In genomic region chr10:60097774-60098173, GRCm38 (mm10) we compare ENCODE assay signal across 21 mouse cellular contexts.
"Had no signal": no experiment of that assay in that cellular context is flagged by ENCODE, and none has a peak within 500 bp of the region (broad histone marks: within the 10 kb centered on the region; RNA-seq: fewer than 3 reads in every experiment).

No protein-coding gene starts in this region.

- H3K4me3 ChIP-seq: intestine, embryonic 15.5 days; limb, embryonic 10.5 days; limb, embryonic 13.5 days; liver, embryonic 12.5 days; liver, embryonic 15.5 days; lung, embryonic 15.5 days; megakaryocyte, embryonic 14.5 days; midbrain, embryonic 10.5 days; midbrain, embryonic 13.5 days; myocyte; neural tube, embryonic 13.5 days had no signal

- H3K27me3 ChIP-seq: intestine, embryonic 15.5 days; limb, embryonic 13.5 days; liver, embryonic 15.5 days; lung, embryonic 15.5 days; neural tube, embryonic 13.5 days had no signal

- ATAC-seq: intestine, embryonic 15.5 days; liver, embryonic 12.5 days; midbrain, embryonic 13.5 days; midbrain, embryonic 16.5 days had no signal

- DNase-seq: kidney, adult 11 months; kidney, postnatal 25 days; liver; lung, adult 18-20 months; lung, postnatal 10 days; lung, postnatal 36 days; retina, postnatal 1 day; thymus, adult 18-20 months; thymus, postnatal 36 days had no signal

- H3K36me3 ChIP-seq: intestine, embryonic 15.5 days; liver, embryonic 12.5 days; liver, embryonic 15.5 days; lung, embryonic 15.5 days; midbrain, embryonic 13.5 days had no signal

- H3K9ac ChIP-seq: intestine, embryonic 15.5 days; limb, embryonic 13.5 days; liver, embryonic 12.5 days; liver, embryonic 15.5 days; lung, embryonic 15.5 days; midbrain, embryonic 13.5 days; neural tube, embryonic 13.5 days had no signal

- H3K4me2 ChIP-seq: intestine, embryonic 15.5 days; limb, embryonic 13.5 days; liver, embryonic 12.5 days; liver, embryonic 15.5 days; lung, embryonic 15.5 days; midbrain, embryonic 13.5 days; neural tube, embryonic 13.5 days had no signal

- H3K4me1 ChIP-seq: intestine, embryonic 15.5 days; limb, embryonic 10.5 days; liver, embryonic 12.5 days; liver, embryonic 15.5 days; lung, embryonic 15.5 days; neural tube, embryonic 13.5 days had no signal

- H3K9me3 ChIP-seq: intestine, embryonic 15.5 days; limb, embryonic 10.5 days; limb, embryonic 13.5 days; liver, embryonic 12.5 days; liver, embryonic 15.5 days; lung, embryonic 15.5 days; megakaryocyte, embryonic 14.5 days; midbrain, embryonic 10.5 days; midbrain, embryonic 13.5 days; neural tube, embryonic 13.5 days had no signal

- H3K27ac ChIP-seq: intestine, embryonic 15.5 days; limb, embryonic 10.5 days; limb, embryonic 13.5 days; liver, embryonic 12.5 days; liver, embryonic 15.5 days; lung, embryonic 15.5 days; midbrain, embryonic 10.5 days; midbrain, embryonic 13.5 days; neural tube, embryonic 13.5 days had no signal
